Mouse (Mus musculus): Measurements from ENCODE around the gene 2510039O18Rik. TPM values are rescaled to one million over a fixed set of nuclear protein-coding genes. Genes with fewer than 3 reads are reported as not detected.

Gene 2510039O18Rik
- polyA plus RNA-seq, 1 experiment from 2014 or later: 6.5 TPM

- H3K9me3 ChIP-seq (ENCODE audit: low read length): no peaks in the 10 kb centered on the region
- H3K4me3 ChIP-seq (ENCODE audit: low read depth, low read length): no peak overlapping the region
- peaks cover 29% of the 10 kb centered on the region for H3K4me1 ChIP-seq (ENCODE audit: insufficient read depth)
- no peak overlapping the region for H3K4me2 ChIP-seq (ENCODE audit: low read depth, low read length)
- no peak overlapping the region for H3K9ac ChIP-seq (replicated peaks)
- DNase-seq (no peak), ATAC-seq (no peak)
- TF ChIP-seq EP300 (IDR thresholded peaks at IDR 0.05; ENCODE audit: low read depth) (no peak), CTCF (IDR thresholded peaks at IDR 0.05; ENCODE audit: low read depth) (no peak)
- 55% methylated on average over 3 of the region's 3 CpGs for WGBS (ENCODE audit: insufficient replicate concordance)
- no peak overlapping the region for H3K27ac ChIP-seq (ENCODE audit: low read depth)
- H3K27me3 ChIP-seq (ENCODE audit: insufficient read depth, low read length): no peaks in the 10 kb centered on the region
- peaks cover 7% of the 10 kb centered on the region; the same call in 1 of the 2 replicates for H3K36me3 ChIP-seq (replicated peaks; ENCODE audit: insufficient read depth, low read length)
Measured at GRCm38 (mm10) chr4:147934134-147934533, 6.6 kb upstream of the 2510039O18Rik start.

GRCm38 (mm10) chr4:147934611-147935010 is 6.1 kb upstream of the 2510039O18Rik start:
- Histone ChIP-seq H3K36me3 (replicated peaks; ENCODE audit: insufficient read depth, low read length) (peaks cover 5% of the 10 kb centered on the region; the same call in 1 of the 2 replicates), H3K9me3 (ENCODE audit: low read length) (no peaks in the 10 kb centered on the region), H3K27ac (ENCODE audit: low read depth) (no peak overlapping the region), H3K27me3 (ENCODE audit: insufficient read depth, low read length) (no peaks in the 10 kb centered on the region), H3K9ac (replicated peaks) (no peak overlapping the region), H3K4me2 (ENCODE audit: low read depth, low read length) (no peak overlapping the region), H3K4me1 (ENCODE audit: insufficient read depth) (peaks cover 29% of the 10 kb centered on the region), H3K4me3 (ENCODE audit: low read depth, low read length) (no peak overlapping the region)
- ATAC-seq (no peak), DNase-seq (no peak)
- TF ChIP-seq EP300 (IDR thresholded peaks at IDR 0.05; ENCODE audit: low read depth): no peak
- no peak for TF ChIP-seq CTCF (IDR thresholded peaks at IDR 0.05; ENCODE audit: low read depth)
- 69% methylated on average over 4 of the region's 4 CpGs for WGBS (ENCODE audit: insufficient replicate concordance)

GRCm38 (mm10) chr4:147935904-147936303 is 4.8 kb upstream of the 2510039O18Rik start:
- peak overlapping the region; percentile 81; the same call in 1 of the 2 replicates for H3K27ac ChIP-seq (ENCODE audit: low read depth)
- 19% methylated on average over 9 of the region's 9 CpGs for WGBS (ENCODE audit: insufficient replicate concordance)
- peak overlapping the region; percentile 81 for H3K4me3 ChIP-seq (ENCODE audit: low read depth, low read length)
- peak overlapping the region; percentile 89 for H3K4me2 ChIP-seq (ENCODE audit: low read depth, low read length)
- H3K36me3 ChIP-seq (replicated peaks; ENCODE audit: insufficient read depth, low read length): 0 out of 2 replicates have a peak, but pooled peaks cover 2% of the 10 kb centered on the region
- DNase-seq: no peak
- no peak for ATAC-seq
- TF ChIP-seq CTCF (IDR thresholded peaks at IDR 0.05; ENCODE audit: low read depth) (no peak), EP300 (IDR thresholded peaks at IDR 0.05; ENCODE audit: low read depth) (no peak)
- H3K9me3 ChIP-seq (ENCODE audit: low read length): no peaks in the 10 kb centered on the region
- no peaks in the 10 kb centered on the region for H3K27me3 ChIP-seq (ENCODE audit: insufficient read depth, low read length)
- peak overlapping the region; percentile 80 for H3K9ac ChIP-seq (replicated peaks)
- H3K4me1 ChIP-seq (ENCODE audit: insufficient read depth): peaks cover 35% of the 10 kb centered on the region

- TF ChIP-seq CTCF (IDR thresholded peaks at IDR 0.05; ENCODE audit: low read depth) (no peak), EP300 (IDR thresholded peaks at IDR 0.05; ENCODE audit: low read depth) (no peak)
- Histone ChIP-seq H3K27ac (ENCODE audit: low read depth) (peak within 1 kb of the TSS; percentile 81), H3K4me1 (ENCODE audit: insufficient read depth) (peaks cover 37% of the 10 kb centered on the region), H3K27me3 (ENCODE audit: insufficient read depth, low read length) (no peaks in the 10 kb centered on the region), H3K9me3 (ENCODE audit: low read length) (no peaks in the 10 kb centered on the region), H3K4me3 (ENCODE audit: low read depth, low read length) (peak within 1 kb of the TSS; percentile 81), H3K36me3 (replicated peaks; ENCODE audit: insufficient read depth, low read length) (no peaks in the 10 kb centered on the region), H3K9ac (replicated peaks) (peak within 1 kb of the TSS; percentile 80), H3K4me2 (ENCODE audit: low read depth, low read length) (peak within 1 kb of the TSS; percentile 89)
- WGBS (ENCODE audit: insufficient replicate concordance): under 1% methylated on average over 50 of the region's 51 CpGs
- DNase-seq (peak; percentile 83), ATAC-seq (peak; percentile 45)
Measured at GRCm38 (mm10) chr4:147936331-147936954, 4.3 kb upstream of the 2510039O18Rik start, which contains the start of gene Plod1. Gene Plod1 (minus strand): TSS chr4:147936767.

GRCm38 (mm10) chr4:147937021-147937420 is 3.7 kb upstream of the 2510039O18Rik start:
- H3K4me1 ChIP-seq (ENCODE audit: insufficient read depth): peaks cover 43% of the 10 kb centered on the region

GRCm38 (mm10) chr4:147937486-147937885 is 3.2 kb upstream of the 2510039O18Rik start:
- Histone ChIP-seq H3K27ac (ENCODE audit: low read depth) (0 out of 2 replicates have a peak overlapping the region, but pooled peaks have one; percentile 81), H3K27me3 (ENCODE audit: insufficient read depth, low read length) (no peaks in the 10 kb centered on the region), H3K4me3 (ENCODE audit: low read depth, low read length) (no peak overlapping the region), H3K36me3 (replicated peaks; ENCODE audit: insufficient read depth, low read length) (no peaks in the 10 kb centered on the region), H3K4me2 (ENCODE audit: low read depth, low read length) (no peak overlapping the region), H3K4me1 (ENCODE audit: insufficient read depth) (peaks cover 48% of the 10 kb centered on the region), H3K9ac (replicated peaks) (no peak overlapping the region), H3K9me3 (ENCODE audit: low read length) (no peaks in the 10 kb centered on the region)
- TF ChIP-seq EP300 (IDR thresholded peaks at IDR 0.05; ENCODE audit: low read depth) (no peak), CTCF (IDR thresholded peaks at IDR 0.05; ENCODE audit: low read depth) (no peak)
- DNase-seq (no peak), ATAC-seq (no peak)
- 68% methylated on average over 5 of the region's 5 CpGs for WGBS (ENCODE audit: insufficient replicate concordance)

More at GRCm38 (mm10) chr4:147937021-147937420, 3.7 kb upstream of the 2510039O18Rik start:
- WGBS (ENCODE audit: insufficient replicate concordance): 50% methylated on average over 3 of the region's 3 CpGs
- Histone ChIP-seq H3K27me3 (ENCODE audit: insufficient read depth, low read length) (no peaks in the 10 kb centered on the region), H3K9ac (replicated peaks) (peak overlapping the region; percentile 80), H3K9me3 (ENCODE audit: low read length) (no peaks in the 10 kb centered on the region), H3K36me3 (replicated peaks; ENCODE audit: insufficient read depth, low read length) (no peaks in the 10 kb centered on the region), H3K27ac (ENCODE audit: low read depth) (peak overlapping the region; percentile 81; the same call in 1 of the 2 replicates), H3K4me2 (ENCODE audit: low read depth, low read length) (peak overlapping the region; percentile 89), H3K4me3 (ENCODE audit: low read depth, low read length) (peak overlapping the region; percentile 81)
- DNase-seq: no peak
- no peak for TF ChIP-seq EP300 (IDR thresholded peaks at IDR 0.05; ENCODE audit: low read depth)
- no peak for ATAC-seq
